Mouse (Mus musculus): ENCODE results near the gene Zbtb8os. TPM values are rescaled to one million over a fixed set of nuclear protein-coding genes. Genes with fewer than 3 reads are reported as not detected.

Zbtb8os gene
- total RNA-seq, 2 experiments from 2014 or later, result 24.8 to 28.9 TPM

DNA sequence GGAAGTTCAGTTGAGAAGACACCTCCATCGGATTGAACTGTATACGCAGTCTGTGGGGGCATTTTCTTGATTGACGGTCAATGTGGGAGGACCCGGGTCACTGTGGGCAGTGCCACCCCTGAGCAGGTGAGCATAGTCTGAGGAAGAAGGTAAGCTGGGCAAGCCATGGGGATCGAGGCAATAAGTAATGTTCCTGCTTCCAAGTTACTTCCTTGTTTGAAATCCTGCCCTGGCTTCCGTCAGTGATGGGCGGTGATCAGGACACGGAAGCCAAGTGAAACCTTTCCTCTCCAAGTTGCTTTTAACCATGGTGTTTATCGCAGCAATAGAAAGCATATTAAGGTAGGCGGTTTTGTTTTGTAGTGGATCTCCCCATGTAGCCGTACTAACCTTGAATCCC is 50.2 kb downstream of the Zbtb8os start:
- no peak for TF ChIP-seq CTCF (IDR thresholded peaks at IDR 0.05)
- intact Hi-C loops (cut with DNase I), result no loop called here

DNA sequence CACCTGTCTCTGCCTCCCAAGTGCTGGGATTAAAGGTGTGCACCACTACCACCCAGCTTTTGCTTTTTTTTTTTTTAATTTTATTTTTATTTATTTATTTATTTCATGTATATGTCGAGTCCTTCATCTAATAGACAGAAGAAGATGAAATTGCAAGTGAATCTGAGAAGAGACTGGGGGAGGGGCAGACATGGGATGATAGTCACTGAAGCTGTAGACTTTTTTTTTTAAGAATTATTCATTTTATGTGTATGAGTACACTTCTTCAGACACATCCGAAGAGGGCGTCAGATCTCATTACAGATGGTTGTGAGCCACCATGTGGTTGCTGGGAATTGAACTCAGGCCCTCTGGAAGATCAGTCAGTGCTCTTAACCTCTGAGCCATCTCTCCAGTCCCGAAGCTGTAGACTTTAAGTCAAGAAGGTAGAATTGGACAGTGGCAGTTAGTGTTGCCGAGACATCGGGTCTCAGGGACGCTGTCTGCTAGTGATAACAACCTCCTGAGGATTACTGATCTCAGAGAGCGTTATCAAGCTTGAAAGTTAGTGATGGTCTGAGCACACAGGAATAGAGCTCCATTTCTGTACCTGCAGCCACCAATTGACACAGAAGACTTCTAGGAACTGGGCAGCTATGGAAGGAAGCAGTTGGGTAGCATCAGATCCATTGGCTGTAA is 50.9 kb downstream of the Zbtb8os start:
- intact Hi-C loops (cut with DNase I), result no loop called here
- no peak for TF ChIP-seq CTCF (IDR thresholded peaks at IDR 0.05)
- no peak for DNase-seq
- H3K27ac ChIP-seq, result no peak overlapping the region
- no peak overlapping the region for H3K4me3 ChIP-seq

More for the DNA sequence above, 50.2 kb downstream of the Zbtb8os start:
- no peak overlapping the region for H3K4me3 ChIP-seq
- DNase-seq, result no peak
- no peak overlapping the region for H3K27ac ChIP-seq

DNA sequence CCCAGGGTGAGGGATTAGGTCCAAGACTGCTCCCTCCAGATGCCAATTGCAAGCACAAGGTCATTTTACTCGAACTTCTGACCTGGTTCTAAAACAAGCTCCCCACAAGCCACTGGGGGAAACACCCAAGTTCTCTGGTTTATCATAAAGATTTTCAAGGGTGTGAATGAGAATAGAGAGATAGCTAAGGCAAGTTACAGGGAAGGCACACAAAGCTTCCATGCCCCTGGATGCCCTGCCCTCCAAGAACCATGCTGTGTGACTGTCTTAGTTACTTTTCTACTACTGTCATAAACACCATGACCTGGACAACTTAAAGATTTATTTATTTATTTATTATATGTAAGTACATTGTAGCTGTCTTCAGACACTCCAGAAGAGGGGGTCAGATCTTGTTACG is 51.5 kb downstream of the Zbtb8os start:
- intact Hi-C loops (cut with DNase I), result no loop called here
- no peak for TF ChIP-seq CTCF (IDR thresholded peaks at IDR 0.05)
- H3K27ac ChIP-seq, result no peak overlapping the region
- no peak for DNase-seq
- no peak overlapping the region for H3K4me3 ChIP-seq

DNA sequence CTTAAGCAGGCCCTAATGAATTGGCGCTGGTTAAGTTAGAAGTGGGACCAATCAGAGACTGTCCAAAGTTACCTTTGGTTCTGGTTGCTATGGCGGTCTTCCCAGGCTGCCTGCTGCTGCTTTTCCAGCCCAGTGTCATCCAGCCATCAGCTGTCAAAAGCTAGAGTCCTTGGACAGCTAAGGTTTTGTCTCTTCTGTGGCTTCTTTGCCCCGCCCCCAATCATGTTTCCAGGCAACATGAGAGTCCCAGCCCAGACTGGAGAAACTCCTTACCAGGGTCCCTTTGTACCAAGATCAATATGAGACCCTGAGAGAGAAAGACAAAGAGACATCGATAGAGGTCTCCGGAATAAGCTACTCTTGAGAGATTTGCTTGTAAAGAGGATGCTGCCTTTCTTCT is 52.9 kb downstream of the Zbtb8os start:
- H3K4me3 ChIP-seq, result no peak overlapping the region

DNA sequence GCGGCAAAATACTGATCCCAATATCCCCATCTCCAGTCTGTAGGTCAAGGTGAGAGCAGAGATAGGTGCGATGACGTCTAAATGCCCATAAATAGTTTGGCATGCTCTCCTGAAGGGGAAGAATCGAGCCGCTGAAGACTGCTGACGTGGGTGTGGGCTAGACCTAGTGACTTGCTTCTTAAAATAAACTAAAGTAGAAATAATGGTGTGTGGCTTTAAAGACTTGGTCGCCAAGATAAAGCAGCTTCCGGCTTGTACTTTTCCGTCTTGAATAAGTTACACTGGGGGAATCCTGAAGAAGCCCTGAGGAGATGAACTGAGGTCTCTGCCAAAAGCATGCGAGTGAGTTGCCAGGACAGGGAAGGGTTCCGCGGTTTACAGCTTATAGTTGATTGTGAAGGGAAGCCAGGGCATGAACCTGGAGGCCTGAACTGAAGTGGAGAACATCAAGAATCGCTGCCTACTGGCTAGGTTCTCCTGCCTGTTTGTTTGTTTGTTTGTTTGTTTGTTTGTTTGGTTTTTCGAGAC is 54.8 kb downstream of the Zbtb8os start:
- H3K27ac ChIP-seq, result no peak overlapping the region
- TF ChIP-seq CTCF (IDR thresholded peaks at IDR 0.05), result no peak
- no peak overlapping the region for H3K4me3 ChIP-seq
- no peak for DNase-seq
- intact Hi-C loops (cut with DNase I), result no loop called here

More for the DNA sequence above, 52.9 kb downstream of the Zbtb8os start:
- DNase-seq, result no peak
- intact Hi-C loops (cut with DNase I), result no loop called here
- no peak for TF ChIP-seq CTCF (IDR thresholded peaks at IDR 0.05)
- no peak overlapping the region for H3K27ac ChIP-seq

DNA sequence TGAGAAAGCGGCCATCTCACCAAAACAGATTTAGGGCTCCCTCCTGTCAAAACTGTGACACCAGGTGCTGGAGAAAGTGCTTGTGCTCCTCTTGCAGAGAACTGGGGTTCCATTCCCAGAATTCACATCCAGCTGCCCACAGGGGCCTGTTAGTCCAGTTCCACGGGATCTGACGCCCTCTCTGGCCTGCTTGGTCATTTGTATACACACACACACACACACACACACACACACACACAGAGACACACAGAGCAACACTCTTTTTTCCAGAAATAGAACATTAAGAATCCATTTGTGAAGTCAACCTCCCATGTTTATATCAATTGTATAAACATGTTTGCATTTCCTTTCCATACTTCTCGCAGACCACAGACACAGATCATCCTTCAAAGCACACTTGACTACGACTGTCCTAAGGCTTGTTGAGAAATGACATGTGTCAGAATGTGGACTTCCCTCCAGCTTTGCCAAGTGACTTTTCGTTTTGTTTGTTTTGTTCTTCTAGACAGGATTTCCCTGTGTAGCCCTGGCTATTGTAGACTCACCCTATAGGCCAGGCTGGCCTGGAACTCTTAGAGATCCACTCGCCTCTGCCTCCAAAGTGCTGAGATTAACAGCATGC is 55.6 kb downstream of the Zbtb8os start:
- no peak for DNase-seq

DNA sequence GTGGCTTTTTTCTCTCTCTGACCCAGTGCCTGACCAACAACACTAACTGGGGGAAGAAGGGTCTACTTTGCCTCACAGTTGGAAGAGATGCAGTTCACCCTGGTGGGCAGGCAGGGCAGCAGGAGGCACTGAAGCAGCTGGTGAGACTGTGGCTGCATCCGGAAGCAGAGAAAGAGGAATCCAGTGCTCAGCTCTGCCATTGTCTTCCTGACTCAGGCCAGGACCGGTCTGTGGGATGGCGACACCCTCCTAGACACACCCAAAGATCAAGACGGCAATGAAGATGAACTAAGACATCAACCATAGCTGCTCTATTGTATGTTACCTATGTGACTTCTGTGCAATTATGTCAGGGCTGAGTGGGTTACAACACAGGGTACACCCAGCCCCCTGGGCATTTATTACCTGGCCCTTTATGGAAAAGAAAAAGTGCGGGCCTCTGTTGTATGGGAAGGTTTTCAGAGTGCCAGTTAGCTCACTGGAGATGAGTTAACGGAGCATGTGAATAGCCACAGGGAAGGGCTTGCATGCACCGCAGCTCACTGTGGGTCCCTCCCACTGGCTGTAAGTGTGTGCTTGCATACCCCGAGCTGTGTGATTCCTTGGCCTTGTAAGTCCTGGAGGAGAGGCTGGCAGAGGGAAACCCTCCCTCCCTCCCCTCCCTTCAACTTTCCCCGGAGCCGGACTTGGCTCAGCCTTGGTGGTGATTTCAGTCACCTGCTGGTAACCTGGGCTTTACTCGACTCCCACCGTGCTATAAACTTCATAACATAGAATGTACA is 58.8 kb downstream of the Zbtb8os start:
- no peak overlapping the region for H3K4me3 ChIP-seq
- no peak for DNase-seq
- intact Hi-C loops (cut with DNase I), result no loop called here
- no peak overlapping the region for H3K27ac ChIP-seq
- TF ChIP-seq CTCF (IDR thresholded peaks at IDR 0.05), result no peak

More for the DNA sequence above, 55.6 kb downstream of the Zbtb8os start:
- no peak for TF ChIP-seq CTCF (IDR thresholded peaks at IDR 0.05)
- H3K27ac ChIP-seq, result no peak overlapping the region
- H3K4me3 ChIP-seq, result no peak overlapping the region
- intact Hi-C loops (cut with DNase I), result no loop called here

DNA sequence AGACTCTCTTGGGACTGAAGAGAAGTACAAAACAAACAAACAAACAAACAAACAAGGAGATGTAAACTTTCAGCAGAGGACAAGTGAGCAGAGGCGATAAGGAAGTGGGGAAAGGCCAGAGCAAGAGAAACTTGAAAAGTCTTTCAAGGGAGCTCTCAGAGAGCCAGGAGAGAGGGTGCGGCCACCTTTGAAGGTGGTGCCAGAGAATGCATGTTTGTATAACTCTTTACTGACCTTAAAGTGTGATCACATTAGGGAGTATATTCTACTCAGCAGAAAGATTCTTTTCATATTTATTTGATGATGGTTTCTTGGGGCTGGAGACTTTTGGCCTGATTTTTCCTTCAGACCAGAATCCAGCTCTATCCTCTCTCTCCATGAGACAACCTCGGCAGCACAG is 61.5 kb downstream of the Zbtb8os start:
- H3K27ac ChIP-seq, result no peak overlapping the region
- intact Hi-C loops (cut with DNase I), result no loop called here

DNA sequence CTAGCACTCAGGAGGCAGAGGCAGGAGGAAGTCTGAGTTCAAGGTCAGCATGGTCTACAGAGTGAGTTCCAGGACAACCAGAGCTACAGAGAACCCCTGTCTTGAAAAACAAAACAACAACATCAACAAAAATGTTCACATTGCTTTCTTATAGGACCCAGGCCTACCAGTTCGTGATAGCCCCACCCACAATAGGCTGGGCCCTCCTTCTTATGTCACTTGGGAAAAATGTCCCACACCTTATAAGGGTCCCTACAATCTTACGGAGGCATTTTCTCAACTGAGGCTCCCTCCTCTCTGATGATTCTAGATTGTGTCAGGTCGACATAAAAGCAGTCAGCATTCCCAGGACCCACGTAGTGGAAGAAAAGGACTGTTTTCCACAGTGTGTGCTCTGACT is 64.3 kb downstream of the Zbtb8os start:
- H3K27ac ChIP-seq, result no peak overlapping the region
- no peak for TF ChIP-seq CTCF (IDR thresholded peaks at IDR 0.05)
- H3K4me3 ChIP-seq, result no peak overlapping the region
- intact Hi-C loops (cut with DNase I), result no loop called here
- no peak for DNase-seq

More for the DNA sequence above, 61.5 kb downstream of the Zbtb8os start:
- H3K4me3 ChIP-seq, result no peak overlapping the region
- no peak for DNase-seq
- TF ChIP-seq CTCF (IDR thresholded peaks at IDR 0.05), result no peak

Other genes starting within 250 kb of the Zbtb8os start
- not detected for gene Tmem54, start 230.1 kb upstream of the Zbtb8os start, total RNA-seq (2021)
- gene Hpca, start 213.7 kb upstream of the Zbtb8os start, total RNA-seq (2021), result not detected
- 100 to 1,000 TPM in 1 of 2 experiments, 10 to 100 TPM in 1; 52.1 to 132 TPM for gene Fndc5, start 198.7 kb upstream of the Zbtb8os start, total RNA-seq (2021)
- 1 to 10 TPM; 4.7 to 4.9 TPM for gene S100pbp, start 146.0 kb upstream of the Zbtb8os start, total RNA-seq (2021)
- 10 to 100 TPM; 39.8 to 43.0 TPM for gene Yars, start 145.9 kb upstream of the Zbtb8os start, total RNA-seq (2021)
- 1 to 10 TPM; 2.0 to 2.1 TPM for gene C77080, start 74.3 kb upstream of the Zbtb8os start, total RNA-seq (2021)
- gene Sync, start 48.1 kb upstream of the Zbtb8os start, total RNA-seq (2021), result 10 to 100 TPM; 39.9 to 46.5 TPM
- 10 to 100 TPM; 38.5 to 46.9 TPM for gene Rbbp4, start 325 bp upstream of the Zbtb8os start, total RNA-seq (2021)
- 1 to 10 TPM in 1 of 2 experiments, under 1 TPM in 1; 0.61 to 1.3 TPM for gene Zbtb8a, start 42.4 kb downstream of the Zbtb8os start, total RNA-seq (2021)
- not detected for gene Zbtb8b, start 105.2 kb downstream of the Zbtb8os start, total RNA-seq (2021)
- gene Bsdc1, start 125.9 kb downstream of the Zbtb8os start, total RNA-seq (2021), result 10 to 100 TPM; 34.8 to 36.4 TPM
- not detected for gene Tssk3, start 155.3 kb downstream of the Zbtb8os start, total RNA-seq (2021)
- gene Fam229a, start 155.5 kb downstream of the Zbtb8os start, total RNA-seq (2021), result not detected
- gene Marcksl1, start 177.9 kb downstream of the Zbtb8os start, total RNA-seq (2021), result 1 to 10 TPM in 1 of 2 experiments, under 1 TPM in 1; 0.69 to 1.1 TPM
- 10 to 100 TPM in 1 of 2 experiments, 1 to 10 TPM in 1; 9.1 to 10.6 TPM for gene Hdac1, start 207.0 kb downstream of the Zbtb8os start, total RNA-seq (2021)
- gene Lck, start 237.9 kb downstream of the Zbtb8os start, total RNA-seq (2021), result not detected
- not detected for gene Fam167b, start 242.9 kb downstream of the Zbtb8os start, total RNA-seq (2021)